Mouse (Mus musculus): ENCODE results near the gene Mmgt2.
"Not testable (repeated sequence)": the region's sequence is repeated elsewhere in the genome, so short reads cannot be mapped to it uniquely, and the experiment has no call there.

Gene Mmgt2

GRCm38 (mm10) chr11:62645732-62646494 is 2.6 kb upstream of the Mmgt2 start:
- DNase-seq = peak; percentile 33

- DNase-seq = no peak
These were observed 2.0 kb upstream of the Mmgt2 start for GRCm38 (mm10) chr11:62646495-62646843.

DNA sequence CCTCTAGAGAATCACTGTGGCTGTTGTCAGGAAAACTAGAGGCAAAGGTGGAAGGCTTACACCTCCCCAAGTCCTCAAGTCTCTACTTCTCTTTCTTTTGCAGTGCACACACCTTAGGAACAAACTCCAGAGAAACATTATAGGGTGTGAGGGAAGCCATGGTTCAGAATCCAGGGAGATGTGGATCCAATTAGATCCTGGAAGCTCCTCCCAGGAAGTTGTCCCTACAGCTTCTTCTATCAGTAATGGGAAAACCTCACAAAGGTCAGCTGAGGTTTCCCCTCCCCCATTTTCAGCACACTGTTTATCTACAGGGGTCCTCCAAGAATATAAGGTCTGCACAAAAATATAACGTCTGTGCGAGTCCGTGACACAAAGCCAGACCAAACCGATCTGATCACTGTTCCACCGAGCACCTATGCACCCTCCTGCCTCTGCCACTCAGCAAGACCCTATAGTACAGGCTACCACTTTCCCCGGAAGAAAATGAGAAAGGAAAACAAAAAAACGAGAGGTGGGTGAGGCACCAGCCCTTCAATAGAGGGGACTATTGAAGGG is 1.4 kb upstream of the Mmgt2 start:
- DNase-seq = no peak

DNA sequence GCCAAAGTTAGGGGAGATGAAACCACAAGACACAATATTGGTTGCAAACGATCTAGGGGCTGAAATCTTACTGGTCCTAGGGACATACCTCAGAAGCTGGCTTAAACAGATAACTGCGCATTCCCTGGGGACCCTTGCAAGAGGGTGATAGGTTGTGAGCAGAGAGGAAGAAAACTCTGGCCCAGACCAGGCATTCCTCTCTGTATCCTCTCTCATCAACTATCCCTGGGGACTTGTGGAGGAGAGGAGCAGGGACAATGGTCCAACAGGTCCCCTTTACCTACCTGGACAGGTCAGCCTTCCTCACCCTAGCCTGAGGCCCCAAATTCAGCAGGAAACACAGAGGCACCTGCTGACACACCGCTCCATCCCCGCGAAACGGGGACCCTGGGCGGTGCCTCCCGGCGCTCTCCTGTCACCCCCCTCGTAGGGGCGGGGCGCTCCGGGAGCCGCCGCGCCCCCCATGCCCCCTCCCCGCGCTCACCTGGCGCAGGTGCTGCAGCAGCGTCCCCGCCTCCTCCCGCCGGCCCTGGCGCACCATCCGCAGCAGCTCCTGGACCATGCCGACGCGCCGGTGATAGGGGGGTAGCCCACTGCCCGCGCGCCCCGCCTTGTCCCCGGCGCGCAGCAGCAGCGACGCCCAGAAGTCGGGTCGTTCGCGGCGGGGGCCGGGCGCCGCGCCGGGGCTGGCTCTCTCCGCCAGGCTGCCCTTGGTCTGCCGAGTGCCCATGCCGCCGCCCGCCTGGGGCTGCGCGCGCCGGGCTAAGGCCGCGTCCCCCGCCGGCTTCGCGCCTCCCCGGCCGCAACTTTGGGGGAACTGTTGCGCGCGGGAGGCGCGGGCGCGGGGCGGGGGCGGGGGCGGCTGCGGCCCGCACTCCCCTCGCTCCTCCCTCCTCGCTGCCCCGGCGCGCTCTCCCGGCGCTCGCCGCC is 538 bp upstream of the Mmgt2 start, which contains the start of gene Lrrc75a:
Gene Lrrc75a (minus strand): TSS at position 863 of the 930 bp plus-strand sequence.
- peak; percentile 69 for DNase-seq

DNA sequence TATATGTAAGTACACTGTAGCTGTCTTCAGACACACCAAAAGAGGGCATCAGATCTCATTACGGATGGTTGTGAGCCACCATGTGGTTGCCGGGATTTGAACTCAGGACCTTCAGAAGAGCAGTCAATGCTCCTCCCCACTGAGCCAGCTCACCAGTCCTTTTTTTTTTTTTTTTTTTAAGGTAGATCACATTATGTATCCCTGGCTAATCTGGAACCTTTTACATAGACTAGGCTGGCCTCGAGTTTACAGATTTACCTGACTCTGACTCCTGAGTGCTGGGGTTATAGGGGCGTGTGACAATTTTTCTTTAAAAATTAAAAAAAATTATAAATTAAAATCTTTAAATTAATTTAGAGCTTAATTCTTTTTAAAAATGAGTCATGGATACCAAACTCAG is 1.3 kb downstream of the Mmgt2 start:
- not testable (repeated sequence) for DNase-seq

DNA sequence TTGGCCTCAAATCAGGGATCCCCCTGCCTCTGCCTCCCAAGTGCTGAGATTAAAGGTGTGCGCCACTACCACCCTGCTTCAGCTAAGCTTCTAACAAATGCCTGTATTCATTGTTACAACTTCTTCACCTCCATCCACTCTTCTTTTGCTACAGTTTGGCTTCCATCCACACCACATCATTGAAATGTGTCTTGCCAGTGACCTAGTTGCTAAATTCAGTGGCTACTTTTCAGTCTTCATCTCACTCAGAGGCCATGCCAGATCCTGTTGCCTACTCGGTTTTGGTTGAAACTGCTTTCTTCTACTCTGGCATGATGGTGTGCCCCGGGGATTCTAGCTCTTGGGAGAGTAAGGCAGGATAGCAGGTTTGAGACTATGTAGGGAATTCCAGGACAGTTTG is 3.1 kb downstream of the Mmgt2 start:
- no peak for DNase-seq

GRCm38 (mm10) chr11:62652080-62652479 is 3.6 kb downstream of the Mmgt2 start:
- no peak for DNase-seq

DNA sequence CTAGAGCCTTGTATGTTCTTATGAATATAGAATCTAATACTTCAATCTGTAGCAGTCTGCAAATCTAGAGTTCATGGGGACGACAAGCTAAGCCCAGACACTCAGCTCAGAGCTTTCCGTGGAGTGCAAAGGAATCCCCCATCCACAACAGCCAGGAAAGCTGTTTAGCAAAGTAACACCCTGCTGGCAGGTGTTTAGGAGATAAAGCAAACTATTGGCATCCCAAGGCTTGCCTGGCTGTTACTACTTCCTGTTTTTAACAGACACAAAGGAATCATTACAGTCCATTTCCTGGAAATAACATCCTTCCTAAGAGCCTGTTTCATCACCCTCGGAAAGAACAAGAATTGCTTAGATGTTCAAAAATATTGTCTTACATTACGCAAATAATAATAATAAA is 12.4 kb downstream of the Mmgt2 start:
- DNase-seq = no peak

DNA sequence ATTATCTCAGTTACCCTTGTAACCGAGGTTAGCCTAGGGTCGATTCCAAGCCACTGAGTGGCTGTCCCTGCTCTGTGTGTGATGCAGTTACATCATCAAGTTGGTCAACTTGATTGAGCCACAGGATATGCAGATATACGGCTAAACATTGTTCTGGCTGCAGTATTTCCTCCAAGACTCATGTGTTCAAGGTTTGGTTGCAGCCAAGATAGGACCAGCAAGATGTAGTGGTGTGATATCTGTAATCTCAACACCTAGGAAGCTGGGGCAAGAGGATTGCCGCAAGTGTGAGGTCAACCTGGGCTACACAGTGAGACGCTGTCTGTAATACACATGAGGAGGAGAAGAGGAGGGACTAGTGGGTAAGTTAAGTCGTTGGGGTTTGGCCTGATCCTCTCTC is 15.8 kb downstream of the Mmgt2 start:
- no peak for DNase-seq

- DNase-seq = no peak
These were observed 20.5 kb downstream of the Mmgt2 start for GRCm38 (mm10) chr11:62668986-62669385.

DNA sequence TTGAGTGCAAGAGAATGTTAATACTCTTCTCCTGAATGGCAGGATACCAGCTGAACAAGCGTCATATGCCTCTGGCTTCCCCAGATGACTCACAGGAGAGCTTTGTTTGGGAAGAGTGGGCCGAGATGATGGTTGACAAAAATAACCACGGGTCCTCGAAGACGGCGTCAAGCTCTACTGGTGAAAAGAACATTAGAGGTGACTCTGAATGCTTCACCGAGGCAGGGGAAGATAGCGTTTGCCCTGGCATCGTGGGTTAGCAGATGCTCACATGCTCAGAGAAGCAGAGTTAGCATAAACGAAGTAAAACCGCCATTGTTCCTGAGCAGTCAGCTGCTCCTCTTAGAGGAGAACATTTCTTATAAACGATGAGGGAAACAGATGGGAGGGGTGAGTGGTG is 21.0 kb downstream of the Mmgt2 start:
- DNase-seq = no peak

DNA sequence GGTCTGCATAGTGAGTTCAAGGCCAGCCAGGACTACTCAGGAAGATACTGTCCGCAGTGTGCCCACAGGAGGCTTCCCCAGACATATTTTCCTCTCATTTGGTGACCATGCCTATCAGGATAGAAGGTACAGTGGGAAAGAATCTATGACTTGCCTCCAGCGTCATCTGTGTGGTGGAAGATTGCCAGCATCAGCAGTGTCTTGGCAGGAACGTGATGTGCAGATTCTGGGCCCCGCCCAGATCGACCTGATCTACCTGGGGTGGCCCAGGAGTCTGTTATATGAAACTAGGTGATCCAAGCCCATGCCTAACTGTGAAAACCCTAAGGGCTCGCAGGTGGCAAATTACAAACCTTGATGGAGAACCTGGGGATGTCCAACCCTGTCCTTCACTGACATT is 21.5 kb downstream of the Mmgt2 start:
- no peak for DNase-seq

DNA sequence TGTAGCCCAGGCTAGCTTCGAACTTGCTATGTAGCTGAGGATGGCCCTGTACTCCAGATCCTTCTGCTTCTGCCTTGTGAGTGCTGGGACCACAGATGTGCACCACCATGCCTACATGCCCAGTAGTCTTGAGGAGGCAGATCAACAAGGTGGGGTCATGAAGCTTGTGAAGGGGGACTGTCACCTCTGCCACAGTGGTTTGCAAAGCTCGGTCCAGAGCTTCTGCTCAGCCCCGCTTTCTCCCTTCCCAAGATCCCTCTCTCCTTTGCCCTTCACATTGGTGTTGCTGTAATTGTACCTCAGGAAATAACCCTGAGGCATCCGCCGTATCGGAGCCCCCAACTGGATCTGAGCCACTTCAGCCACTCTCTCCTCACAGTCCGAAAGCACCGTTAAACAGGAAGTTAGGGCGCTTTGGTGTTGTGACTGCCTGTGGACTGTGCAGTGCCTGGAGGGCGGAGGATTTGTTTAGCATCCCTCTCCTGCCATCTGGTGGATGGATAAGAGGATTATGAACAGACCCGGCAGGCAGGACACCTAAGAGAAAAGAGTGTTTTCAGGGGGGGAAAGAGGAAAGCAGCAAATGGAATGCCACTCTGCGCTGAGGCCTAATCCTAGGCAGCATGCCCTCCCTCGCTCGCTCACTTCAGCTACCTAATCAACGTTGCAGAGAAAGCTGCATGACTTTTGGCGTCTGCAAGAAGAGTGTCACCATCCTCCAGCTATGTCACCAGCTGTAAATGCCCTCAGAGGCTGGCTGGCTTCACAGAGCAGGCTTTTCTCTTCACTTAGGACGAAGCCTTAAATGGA is 27.2 kb downstream of the Mmgt2 start:
- DNase-seq = peak; percentile 83

- no peak for DNase-seq
These were observed 27.8 kb downstream of the Mmgt2 start for GRCm38 (mm10) chr11:62676290-62676596.

DNA sequence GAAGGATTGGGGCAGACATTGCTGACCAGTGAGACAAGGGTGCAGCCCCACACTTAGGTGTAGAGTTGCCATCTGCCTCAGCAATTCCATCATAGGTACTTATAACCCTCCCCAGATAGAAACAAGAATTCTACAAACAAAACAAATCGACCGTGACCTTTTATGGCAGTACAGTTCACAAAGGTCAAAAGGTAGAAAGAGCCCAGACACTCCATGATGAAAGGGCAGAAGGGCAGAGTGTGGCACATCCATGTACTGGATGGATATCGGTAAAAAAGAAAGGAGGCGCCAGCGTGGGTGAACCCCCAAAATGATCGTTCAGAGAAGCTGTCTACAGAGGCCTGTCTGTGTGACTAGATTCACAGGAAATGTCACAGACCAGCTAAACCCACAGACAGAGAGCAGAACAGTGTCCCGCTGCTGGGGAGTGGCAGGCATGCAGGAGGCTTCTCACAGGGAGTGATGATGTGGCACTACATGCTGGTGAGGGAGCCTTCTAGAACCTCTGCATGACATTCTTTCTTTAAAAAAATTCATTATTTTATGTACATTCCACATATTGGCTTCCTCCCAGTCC is 30.4 kb downstream of the Mmgt2 start:
- no peak for DNase-seq

DNA sequence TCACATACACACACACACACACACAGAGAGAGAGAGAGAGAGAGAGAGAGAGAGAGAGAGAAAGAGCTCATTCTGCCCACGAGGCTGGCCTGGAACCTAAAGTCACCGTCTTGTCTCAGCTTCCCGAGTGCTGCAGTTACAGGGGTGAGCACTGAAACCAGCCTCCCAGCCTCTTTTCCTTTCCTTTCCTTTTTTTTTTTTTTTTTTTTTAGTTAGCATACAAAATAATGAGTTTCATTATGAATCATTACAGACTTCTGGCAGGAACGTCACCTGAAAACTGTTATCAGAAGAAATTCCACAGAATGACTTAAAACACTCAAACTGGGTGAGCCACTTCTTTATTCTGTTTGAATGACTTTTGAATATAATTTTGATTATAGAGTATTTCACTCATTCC is 31.5 kb downstream of the Mmgt2 start:
- no peak for DNase-seq

DNA sequence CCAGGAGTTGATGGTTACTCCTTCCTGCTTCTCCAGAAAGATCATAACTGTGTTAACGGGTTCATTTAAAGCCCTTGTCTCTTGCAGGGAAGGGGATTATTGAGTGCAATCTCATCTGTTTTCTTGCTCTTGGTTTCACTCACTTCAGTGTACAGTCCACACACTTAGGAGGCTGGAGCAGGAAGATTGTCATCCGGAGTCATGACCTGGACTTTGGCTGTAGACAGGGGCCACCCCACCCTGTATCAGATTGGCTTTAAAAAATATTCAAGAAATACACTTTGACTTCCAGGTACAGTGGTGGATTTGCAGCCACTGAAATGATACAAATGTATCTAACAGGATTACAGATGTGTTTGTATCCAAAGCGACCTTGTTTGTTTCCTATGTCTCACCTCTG is 43.1 kb downstream of the Mmgt2 start:
- DNase-seq = no peak

DNA sequence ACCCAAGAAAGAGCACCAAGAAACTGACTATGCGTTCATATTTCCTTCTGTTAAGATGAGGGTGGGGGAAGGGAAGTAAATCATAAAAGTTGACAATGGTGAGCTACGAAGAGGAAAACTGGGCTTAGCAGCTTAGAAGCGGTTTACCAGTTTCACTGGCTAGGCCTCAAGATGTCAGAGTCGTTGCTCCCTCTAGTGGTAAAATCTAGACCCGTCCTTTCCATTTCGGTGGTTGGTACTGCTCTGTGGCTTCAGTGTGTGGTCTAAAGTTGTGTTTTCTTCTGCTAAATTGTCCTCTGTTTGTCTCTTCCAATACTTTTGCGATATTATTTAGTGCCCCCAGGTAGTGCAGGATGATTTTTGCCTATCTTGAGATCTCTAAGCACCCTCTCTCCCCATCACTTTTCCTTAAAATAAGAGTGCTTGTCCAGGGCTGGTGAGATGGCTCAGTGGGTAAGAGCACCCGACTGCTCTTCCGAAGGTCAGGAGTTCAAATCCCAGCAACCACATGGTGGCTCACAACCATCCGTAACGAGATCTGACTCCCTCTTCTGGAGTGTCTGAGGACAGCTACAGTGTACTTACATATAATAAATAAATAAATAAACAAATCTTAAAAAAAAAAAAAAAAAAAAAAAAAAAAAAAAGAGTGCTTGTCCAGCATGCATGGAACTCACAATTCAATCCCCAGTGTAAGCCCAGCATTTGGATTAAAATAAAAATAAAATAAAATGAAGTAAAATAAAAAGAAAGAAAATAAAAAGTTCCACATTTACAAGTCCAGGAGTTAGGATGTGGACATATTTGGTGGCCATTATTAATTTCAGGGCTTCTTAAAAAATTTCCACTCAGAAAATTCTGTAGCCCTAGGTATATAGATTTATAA is 45.1 kb downstream of the Mmgt2 start:
- DNase-seq = peak; percentile 59

- no peak for DNase-seq
These were observed 46.7 kb downstream of the Mmgt2 start for GRCm38 (mm10) chr11:62695126-62695525.

DNA sequence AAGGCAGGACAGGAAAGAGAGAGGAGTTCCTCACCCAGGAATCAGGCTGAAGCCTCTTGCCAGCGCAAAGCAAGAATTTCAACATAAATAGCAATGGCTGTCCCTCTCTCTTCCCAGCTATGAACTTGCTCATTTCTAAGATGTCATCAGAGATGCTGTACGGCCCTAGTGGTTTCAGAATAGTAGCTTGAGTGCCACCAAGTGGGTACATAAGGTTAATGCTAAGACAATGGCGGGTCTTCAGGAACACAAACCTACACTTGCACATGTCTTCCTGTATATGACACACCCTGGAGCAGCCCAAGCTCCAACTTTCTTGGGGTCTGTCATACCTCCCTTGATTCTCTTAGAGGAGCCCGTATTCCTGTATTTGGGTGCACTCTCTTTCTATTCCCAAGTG is 51.3 kb downstream of the Mmgt2 start:
- no peak for DNase-seq

DNA sequence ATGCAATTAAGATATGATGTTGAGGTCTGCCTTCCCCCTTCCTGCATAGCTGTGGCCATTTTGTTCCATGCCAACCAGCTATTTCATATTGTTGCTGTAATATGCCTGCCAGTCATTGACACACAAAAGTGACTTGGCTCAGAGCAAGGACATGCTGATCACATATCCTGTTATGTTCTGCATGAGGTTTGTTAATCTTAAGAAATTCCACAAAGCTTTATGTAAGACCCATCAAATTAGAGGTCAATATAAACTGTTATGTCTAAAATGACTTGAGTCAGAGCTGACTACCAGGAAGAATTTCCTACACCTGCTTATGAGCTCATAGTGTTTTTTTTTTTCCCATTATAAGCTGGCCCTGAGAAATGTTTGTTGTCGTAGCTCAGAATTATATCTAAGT is 52.8 kb downstream of the Mmgt2 start:
- DNase-seq = no peak

- DNase-seq = no peak
These were observed 57.7 kb downstream of the Mmgt2 start for GRCm38 (mm10) chr11:62706141-62706540.

Measured in kidney, postnatal 14 days (tissue).